In genomic region chr11:119672775-119673174, GRCm38 (mm10) we compare ENCODE assay signal across 15 mouse cellular contexts.
"Had no signal": no experiment of that assay in that cellular context is flagged by ENCODE, and none has a peak within 500 bp of the region (broad histone marks: within the 10 kb centered on the region; RNA-seq: fewer than 3 reads in every experiment).

No protein-coding gene starts in this region.

- H3K27me3 ChIP-seq: limb, embryonic 13.5 days had no signal

- DNase-seq: kidney, adult 2 months; kidney, postnatal 25 days; layer of hippocampus, adult 9-11 months; lung, adult 2 months; lung, postnatal 14 days; lung, postnatal 4 days; midbrain, embryonic 14.5 days; thymus, adult 2 months; thymus, postnatal 36 days had no signal

- H3K4me2 ChIP-seq: limb, embryonic 13.5 days; midbrain, embryonic 11.5 days had no signal

- H3K4me3 ChIP-seq: layer of hippocampus, adult 2 months; limb, embryonic 10.5 days; limb, embryonic 13.5 days had no signal

- H3K9me3 ChIP-seq: limb, embryonic 10.5 days; limb, embryonic 13.5 days had no signal

- H3K9ac ChIP-seq: limb, embryonic 13.5 days had no signal

- ATAC-seq: intestine, postnatal 0 days had no signal

- H3K36me3 ChIP-seq: limb, embryonic 13.5 days had no signal

- H3K27ac ChIP-seq: kidney, postnatal 0 days; layer of hippocampus, adult 2 months; limb, embryonic 10.5 days; limb, embryonic 13.5 days had no signal
